7 mouse cellular contexts compared by ENCODE assay signal in genomic region chr2:145722304-145722703, GRCm38 (mm10). TPM values are rescaled to one million over a fixed set of nuclear protein-coding genes. Genes with fewer than 3 reads are reported as not detected.
A peak's percentile ranks its signal among the peaks of the same experiment; 100 is the strongest.
DNase-seq lines count a peak whose midpoint lies in the region; ATAC-seq and TF ChIP-seq lines count a peak whose summit lies in the region.
"Not testable (repeated sequence)": the region's sequence is repeated elsewhere in the genome, so short reads cannot be mapped to it uniquely, and the experiment has no call there.
"Had no signal": no experiment of that assay in that cellular context is flagged by ENCODE, and none has a peak within 500 bp of the region (broad histone marks: within the 10 kb centered on the region; RNA-seq: fewer than 3 reads in every experiment).

No protein-coding gene starts in this region.

- H3K9me3 ChIP-seq in forebrain, postnatal 0 days (ENCODE audit: low read length); intestine, postnatal 0 days (ENCODE audit: control insufficient read depth); midbrain, postnatal 0 days (ENCODE audit: low read length): not testable (repeated sequence)

- not testable (repeated sequence) for H3K4me1 ChIP-seq in forebrain, postnatal 0 days (ENCODE audit: insufficient read depth); intestine, postnatal 0 days (replicated peaks; ENCODE audit: control insufficient read depth, insufficient read depth, low read length); liver, adult 2 months (ENCODE audit: control insufficient read depth, insufficient read depth, low read length); midbrain, postnatal 0 days (ENCODE audit: insufficient read depth, low read length)

- WGBS in forebrain, postnatal 0 days: 69% methylated on average over 2 of the region's 2 CpGs
- 73% methylated on average over 2 of the region's 2 CpGs for WGBS in intestine, postnatal 0 days
- 90% methylated on average over 2 of the region's 2 CpGs for WGBS in liver, adult 2 months
- WGBS in midbrain, postnatal 0 days: 80% methylated on average over 2 of the region's 2 CpGs

- ATAC-seq in forebrain, postnatal 0 days; intestine, postnatal 0 days; midbrain, postnatal 0 days (ENCODE audit: low FRiP score): not testable (repeated sequence)

- not testable (repeated sequence) for H3K79me2 ChIP-seq in liver, adult 2 months (ENCODE audit: control insufficient read depth, insufficient read depth, low read length)

- not testable (repeated sequence) for TF ChIP-seq POLR2A in liver, adult 2 months (IDR thresholded peaks at IDR 0.05; ENCODE audit: extremely low read depth, insufficient read depth, low read length)

- not testable (repeated sequence) for H3K4me3 ChIP-seq in forebrain, postnatal 0 days (ENCODE audit: low read depth, low read length); intestine, postnatal 0 days (ENCODE audit: low read depth, low read length); layer of hippocampus, adult 2 months; liver, adult 2 months (ENCODE audit: insufficient read depth, low read depth, low read length); midbrain, postnatal 0 days (ENCODE audit: low read depth, low read length)

- H3K36me3 ChIP-seq in forebrain, postnatal 0 days (ENCODE audit: insufficient read depth); intestine, postnatal 0 days (ENCODE audit: control insufficient read depth, insufficient read depth); liver, adult 2 months (ENCODE audit: control insufficient read depth, insufficient read depth, low read length); midbrain, postnatal 0 days (ENCODE audit: insufficient read depth, low read length): not testable (repeated sequence)

- not testable (repeated sequence) for H3K9ac ChIP-seq in forebrain, postnatal 0 days; intestine, postnatal 0 days (ENCODE audit: low read depth, low read length); liver, adult 2 months (ENCODE audit: low read depth, low read length); midbrain, postnatal 0 days (replicated peaks; ENCODE audit: low read length, poor library complexity, severe bottlenecking)

- peak; percentile 27 for DNase-seq in NIH3T3 (ENCODE audit: low read depth)
- not testable (repeated sequence) for DNase-seq in forebrain, postnatal 0 days; layer of hippocampus, adult 2 months (ENCODE audit: low spot score in 2 of 2); liver, adult 2 months (ENCODE audit: extremely low read depth, low read depth, low spot score)
- DNase-seq in midbrain, postnatal 0 days (ENCODE audit: low spot score): peak; percentile 14

- H3K27ac ChIP-seq in forebrain, postnatal 0 days (ENCODE audit: low read depth, low read length); intestine, postnatal 0 days (ENCODE audit: low read depth, low read length); layer of hippocampus, adult 2 months; liver, adult 2 months (replicated peaks; ENCODE audit: insufficient read depth, low read depth, low read length); midbrain, postnatal 0 days (ENCODE audit: low read depth, low read length): not testable (repeated sequence)

- H3K4me2 ChIP-seq in forebrain, postnatal 0 days (ENCODE audit: low read depth); intestine, postnatal 0 days (replicated peaks; ENCODE audit: low read depth); midbrain, postnatal 0 days (ENCODE audit: low read depth, low read length, poor library complexity, severe bottlenecking): not testable (repeated sequence)

- not testable (repeated sequence) for H3K27me3 ChIP-seq in forebrain, postnatal 0 days (ENCODE audit: insufficient read depth, low read length); intestine, postnatal 0 days (replicated peaks; ENCODE audit: control insufficient read depth, insufficient read depth, low read length); liver, adult 2 months (ENCODE audit: control insufficient read depth, insufficient read depth, low read length); midbrain, postnatal 0 days (ENCODE audit: insufficient read depth, low read length)

- TF ChIP-seq CTCF in forebrain, postnatal 0 days (IDR thresholded peaks at IDR 0.05; ENCODE audit: low read depth): peak; percentile 43
- peak; percentile 21; the same call in 1 of the 2 replicates for TF ChIP-seq CTCF in intestine, postnatal 0 days (IDR thresholded peaks at IDR 0.05; ENCODE audit: low read depth)
- TF ChIP-seq CTCF in layer of hippocampus, adult 2 months (conservative IDR thresholded peaks at IDR 0.05): peak; percentile 57
- TF ChIP-seq CTCF in liver, adult 2 months (IDR thresholded peaks at IDR 0.05; ENCODE audit: low read depth, low read length): 0 out of 2 replicates have a peak, but pooled peaks have one; percentile 3
- peak; percentile 57 for TF ChIP-seq CTCF in midbrain, postnatal 0 days (IDR thresholded peaks at IDR 0.05)

RNA-seq across cellular contexts. Expression of gene Rin2, which starts 47.3 kb away (rescaled TPM):
- 8.2 and 12.7 TPM in 2 replicates for total RNA-seq in forebrain, postnatal 0 days (2014; rRNA removed)
- 6.9 and 9.9 TPM in 2 replicates for polyA plus RNA-seq in forebrain, postnatal 0 days (2015; fragmentation: Nextera tagmentation; extraction: Ambion mirVana)
- polyA plus RNA-seq in intestine, postnatal 0 days (2015; fragmentation: Nextera tagmentation; extraction: Ambion mirVana): 10.2 and 11.9 TPM in 2 replicates
- 10 to 100 TPM; 33.3 to 33.9 TPM for total RNA-seq in layer of hippocampus, adult 2 months (2021)
- 10.9 and 12.0 TPM in 2 replicates for total RNA-seq in liver, adult 2 months (2014; rRNA removed)
- polyA plus RNA-seq in liver, adult 2 months (2012; rRNA removed): 3.3 and 3.4 TPM in 2 replicates
- total RNA-seq in midbrain, postnatal 0 days (2014; rRNA removed): 18.0 and 19.5 TPM in 2 replicates
- polyA plus RNA-seq in midbrain, postnatal 0 days (2015; fragmentation: Nextera tagmentation; extraction: Ambion mirVana): 10.5 and 10.6 TPM in 2 replicates
- polyA plus RNA-seq: G1E had no signal

Comparison
In these comparisons a context has a peak if more than half of its experiments do, and no peak if none do; other contexts are left out.
1. CTCF ChIP-seq: peak in every context shown above with its lines; median percentile 57 in layer of hippocampus, adult 2 months; 57 in midbrain, postnatal 0 days; 43 in forebrain, postnatal 0 days; 21 in intestine, postnatal 0 days; 3 in liver, adult 2 months.